Mouse (Mus musculus): Measurements from ENCODE around the gene Epb41l4b.

DNA sequence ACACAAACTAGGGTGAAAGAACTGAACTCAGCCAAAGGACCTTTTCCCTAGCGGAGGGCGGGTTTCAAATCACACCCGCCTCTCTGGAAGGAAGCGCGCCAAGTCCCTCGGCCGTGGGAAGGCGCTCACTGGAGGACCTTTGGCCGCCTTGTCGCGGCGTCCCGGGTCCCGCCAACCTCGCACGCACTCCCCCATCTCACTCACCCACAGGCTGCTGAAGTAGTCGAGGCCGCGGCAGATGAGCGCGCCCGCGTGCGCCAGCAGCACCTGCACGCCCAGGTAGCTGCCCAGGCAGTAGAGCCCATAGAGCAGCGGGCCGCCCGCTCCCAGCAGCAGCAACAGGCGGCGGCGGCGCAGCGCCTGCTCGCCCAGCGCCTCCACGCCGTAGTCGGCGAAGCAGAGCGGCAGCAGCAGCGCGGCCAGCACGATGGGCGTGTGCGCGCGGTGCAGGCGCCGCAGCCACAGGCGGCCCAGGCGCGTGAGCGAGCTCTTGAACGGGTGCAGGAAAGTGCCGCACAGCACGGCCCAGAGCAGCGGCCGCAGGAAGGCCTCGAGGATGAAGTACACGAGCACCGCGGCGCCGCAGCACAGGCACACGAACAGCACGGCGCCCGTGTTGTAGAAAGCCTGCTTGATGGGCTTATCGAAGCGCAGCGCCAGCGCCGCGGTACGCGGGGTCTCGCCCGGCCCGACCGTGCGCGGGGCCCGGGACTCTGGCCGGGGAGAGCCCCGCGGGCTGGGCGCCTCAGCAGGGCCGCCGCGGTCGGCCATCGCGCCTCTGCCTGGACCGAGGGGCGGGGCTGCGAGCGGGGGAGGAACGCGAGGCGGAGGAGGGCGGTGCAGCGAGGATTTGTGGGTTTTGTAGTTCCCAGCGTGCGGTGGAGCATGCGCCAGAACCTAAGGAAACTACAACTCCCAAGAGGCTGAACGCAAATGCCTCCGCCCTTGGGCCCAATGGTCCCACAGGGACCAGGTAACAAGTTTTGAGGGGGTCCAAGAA, 196.3 kb downstream of the Epb41l4b start, which contains the start of gene Tmem245:
- no peak for TF ChIP-seq CTCF (IDR thresholded peaks at IDR 0.05; ENCODE audit: control insufficient read depth, insufficient read depth, low read length)
- peak; percentile 52; the same call in 1 of the 2 replicates for TF ChIP-seq POLR2A (IDR thresholded peaks at IDR 0.05; ENCODE audit: borderline replicate concordance, control insufficient read depth, low read depth, low read length)

All from bone marrow, adult 2 months (tissue).